Mouse (Mus musculus): ENCODE measurements around the gene Frem2. TPM values are rescaled to one million over a fixed set of nuclear protein-coding genes. Genes with fewer than 3 reads are reported as not detected.

Gene Frem2
- polyA plus RNA-seq, 1 experiment from 2014 or later: 20.4 TPM

DNA sequence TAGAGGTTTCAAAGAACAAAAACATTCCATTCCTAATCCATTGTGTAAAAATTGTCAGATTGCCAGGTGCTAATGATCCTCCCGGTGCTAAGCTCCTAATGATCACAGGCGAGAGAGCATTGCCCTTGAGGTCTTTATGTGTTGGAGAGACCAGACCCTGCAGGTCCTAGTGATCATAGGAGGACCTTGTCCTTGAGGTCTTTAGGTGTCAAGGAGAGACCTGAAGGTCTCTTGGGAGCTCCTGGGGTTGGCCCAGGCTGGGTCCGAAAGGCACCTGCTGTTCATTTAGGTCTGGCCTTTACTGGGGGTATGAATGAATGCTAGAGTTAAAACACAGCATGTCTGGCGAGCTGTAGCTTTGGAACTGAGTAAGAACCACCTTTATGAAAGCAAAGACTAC lies 183.0 kb downstream of the Frem2 start:
- ATAC-seq (ENCODE audit: insufficient read depth) (no peak), DNase-seq (no peak)
- no peaks in the 10 kb centered on the region for H3K9me3 ChIP-seq (ENCODE audit: low read depth, low read length)
- 68% methylated on average over 4 of the region's 4 CpGs for WGBS
- H3K4me3 ChIP-seq (ENCODE audit: low read depth, low read length): no peak overlapping the region
- TF ChIP-seq CTCF (IDR thresholded peaks at IDR 0.05; ENCODE audit: low read depth): no peak
- no peaks in the 10 kb centered on the region for H3K4me1 ChIP-seq (ENCODE audit: insufficient read depth)
- peaks cover 91% of the 10 kb centered on the region for H3K36me3 ChIP-seq (ENCODE audit: insufficient read depth)
- H3K27ac ChIP-seq (ENCODE audit: low read depth): no peak overlapping the region
- no peak overlapping the region for H3K4me2 ChIP-seq
- H3K9ac ChIP-seq: no peak overlapping the region
- H3K27me3 ChIP-seq (ENCODE audit: insufficient read depth, low read length): no peaks in the 10 kb centered on the region

- ATAC-seq (ENCODE audit: insufficient read depth): no peak
- H3K36me3 ChIP-seq (ENCODE audit: insufficient read depth): peaks cover 75% of the 10 kb centered on the region
- no peak for TF ChIP-seq CTCF (IDR thresholded peaks at IDR 0.05; ENCODE audit: low read depth)
- no peaks in the 10 kb centered on the region for H3K9me3 ChIP-seq (ENCODE audit: low read depth, low read length)
- no peak overlapping the region for H3K27ac ChIP-seq (ENCODE audit: low read depth)
- H3K4me2 ChIP-seq: no peak overlapping the region
- H3K4me1 ChIP-seq (ENCODE audit: insufficient read depth): no peaks in the 10 kb centered on the region
- H3K9ac ChIP-seq: no peak overlapping the region
- no peak for DNase-seq
- H3K4me3 ChIP-seq (ENCODE audit: low read depth, low read length): no peak overlapping the region
- H3K27me3 ChIP-seq (ENCODE audit: insufficient read depth, low read length): no peaks in the 10 kb centered on the region
- 93% methylated on average over 5 of the region's 5 CpGs for WGBS
These were observed 185.1 kb downstream of the Frem2 start for GRCm38 (mm10) chr3:53472061-53472460.

DNA sequence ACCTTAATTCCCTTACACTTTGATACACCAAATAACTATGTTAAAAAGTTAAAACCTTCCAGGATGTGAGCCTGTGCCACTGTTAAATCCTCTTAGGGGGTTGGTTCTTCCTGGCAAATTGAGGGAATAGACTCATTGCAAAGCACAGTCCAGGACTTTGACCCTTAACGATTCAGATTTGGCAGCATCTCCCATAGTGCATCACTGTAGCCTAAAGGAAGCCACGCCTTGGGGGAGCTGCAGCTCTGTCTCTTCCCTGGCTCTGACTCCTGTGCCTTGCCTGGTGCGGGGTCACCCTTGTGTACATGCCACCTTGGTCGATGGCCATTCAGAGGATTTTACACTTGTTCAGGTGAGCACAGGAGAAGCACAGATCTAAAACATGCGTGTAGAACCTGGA lies 187.5 kb downstream of the Frem2 start:
- no peak overlapping the region for H3K4me2 ChIP-seq
- peaks cover 53% of the 10 kb centered on the region for H3K36me3 ChIP-seq (ENCODE audit: insufficient read depth)
- no peak for DNase-seq
- H3K9me3 ChIP-seq (ENCODE audit: low read depth, low read length): no peaks in the 10 kb centered on the region
- no peaks in the 10 kb centered on the region for H3K27me3 ChIP-seq (ENCODE audit: insufficient read depth, low read length)
- ATAC-seq (ENCODE audit: insufficient read depth): no peak
- peaks cover 9% of the 10 kb centered on the region for H3K4me1 ChIP-seq (ENCODE audit: insufficient read depth)
- no peak overlapping the region for H3K9ac ChIP-seq
- H3K27ac ChIP-seq (ENCODE audit: low read depth): no peak overlapping the region
- WGBS: 88% methylated on average over 5 of the region's 5 CpGs
- no peak for TF ChIP-seq CTCF (IDR thresholded peaks at IDR 0.05; ENCODE audit: low read depth)
- no peak overlapping the region for H3K4me3 ChIP-seq (ENCODE audit: low read depth, low read length)

GRCm38 (mm10) chr3:53467356-53467755 lies 189.8 kb downstream of the Frem2 start:
- H3K4me2 ChIP-seq: no peak overlapping the region
- no peak overlapping the region for H3K27ac ChIP-seq (ENCODE audit: low read depth)
- H3K9ac ChIP-seq: no peak overlapping the region
- H3K36me3 ChIP-seq (ENCODE audit: insufficient read depth): peaks cover 30% of the 10 kb centered on the region
- H3K4me1 ChIP-seq (ENCODE audit: insufficient read depth): peaks cover 9% of the 10 kb centered on the region
- DNase-seq: no peak
- no peak overlapping the region for H3K4me3 ChIP-seq (ENCODE audit: low read depth, low read length)
- no peaks in the 10 kb centered on the region for H3K9me3 ChIP-seq (ENCODE audit: low read depth, low read length)
- TF ChIP-seq CTCF (IDR thresholded peaks at IDR 0.05; ENCODE audit: low read depth): no peak
- no peak for ATAC-seq (ENCODE audit: insufficient read depth)
- 72% methylated on average over 5 of the region's 5 CpGs for WGBS
- H3K27me3 ChIP-seq (ENCODE audit: insufficient read depth, low read length): no peaks in the 10 kb centered on the region

DNA sequence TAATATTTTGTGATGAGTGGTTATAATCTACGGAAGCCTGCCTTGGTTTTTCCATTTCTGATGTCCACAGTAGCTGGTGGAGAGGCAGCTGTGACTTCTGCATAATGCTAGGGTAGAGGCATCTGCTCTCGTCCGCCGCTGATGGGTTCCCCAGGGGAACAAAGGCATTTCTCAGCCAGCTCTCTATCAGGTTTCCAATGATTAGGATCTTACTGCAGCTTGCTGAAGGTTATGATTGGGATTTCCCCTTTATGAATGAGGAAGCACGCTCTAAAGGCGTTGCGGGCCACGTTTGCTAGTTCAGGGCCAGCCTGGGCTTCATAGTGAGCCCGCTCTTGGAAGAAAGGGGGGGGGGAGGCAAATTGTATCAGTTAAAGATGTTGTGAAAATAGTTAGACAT lies 190.7 kb downstream of the Frem2 start:
- Histone ChIP-seq H3K27me3 (ENCODE audit: insufficient read depth, low read length) (no peaks in the 10 kb centered on the region), H3K4me3 (ENCODE audit: low read depth, low read length) (no peak overlapping the region; the same call in 1 of the 2 replicates), H3K36me3 (ENCODE audit: insufficient read depth) (peaks cover 22% of the 10 kb centered on the region), H3K4me2 (peak overlapping the region; percentile 86), H3K9me3 (ENCODE audit: low read depth, low read length) (no peaks in the 10 kb centered on the region), H3K4me1 (ENCODE audit: insufficient read depth) (peaks cover 9% of the 10 kb centered on the region), H3K9ac (no peak overlapping the region), H3K27ac (ENCODE audit: low read depth) (no peak overlapping the region)
- ATAC-seq (ENCODE audit: insufficient read depth) (no peak), DNase-seq (no peak)
- no peak for TF ChIP-seq CTCF (IDR thresholded peaks at IDR 0.05; ENCODE audit: low read depth)
- WGBS: 77% methylated on average over 9 of the region's 9 CpGs

- Histone ChIP-seq H3K36me3 (ENCODE audit: insufficient read depth) (peaks cover 14% of the 10 kb centered on the region), H3K9ac (peak overlapping the region; percentile 40), H3K4me1 (ENCODE audit: insufficient read depth) (peaks cover 9% of the 10 kb centered on the region), H3K4me2 (peak overlapping the region; percentile 86), H3K27me3 (ENCODE audit: insufficient read depth, low read length) (no peaks in the 10 kb centered on the region), H3K4me3 (ENCODE audit: low read depth, low read length) (peak overlapping the region; percentile 83), H3K27ac (ENCODE audit: low read depth) (no peak overlapping the region), H3K9me3 (ENCODE audit: low read depth, low read length) (no peaks in the 10 kb centered on the region)
- ATAC-seq (ENCODE audit: insufficient read depth): no peak
- DNase-seq: no peak
- no peak for TF ChIP-seq CTCF (IDR thresholded peaks at IDR 0.05; ENCODE audit: low read depth)
- WGBS: 30% methylated on average over 6 of the region's 6 CpGs
These were observed 191.8 kb downstream of the Frem2 start for GRCm38 (mm10) chr3:53465330-53465729.

GRCm38 (mm10) chr3:53464146-53464698 lies 192.9 kb downstream of the Frem2 start:
- Histone ChIP-seq H3K9me3 (ENCODE audit: low read depth, low read length) (no peaks in the 10 kb centered on the region), H3K4me1 (ENCODE audit: insufficient read depth) (peaks cover 9% of the 10 kb centered on the region), H3K9ac (peak overlapping the region; percentile 91), H3K27me3 (ENCODE audit: insufficient read depth, low read length) (no peaks in the 10 kb centered on the region), H3K4me2 (peak overlapping the region; percentile 86), H3K27ac (ENCODE audit: low read depth) (peak overlapping the region; percentile 81), H3K36me3 (ENCODE audit: insufficient read depth) (peaks cover 19% of the 10 kb centered on the region), H3K4me3 (ENCODE audit: low read depth, low read length) (peak overlapping the region; percentile 83)
- DNase-seq (no peak), ATAC-seq (ENCODE audit: insufficient read depth) (no peak)
- under 1% methylated on average over 20 of the region's 20 CpGs for WGBS
- no peak for TF ChIP-seq CTCF (IDR thresholded peaks at IDR 0.05; ENCODE audit: low read depth)

Other genes with a start within 250 kb of the Frem2 start
- gene Nhlrc3, start 194.0 kb downstream of the Frem2 start, polyA plus RNA-seq (2014; fragmentation: Nextera tagmentation; extraction: Ambion mirVana): 7.9 and 8.5 TPM in 2 replicates
- gene Proser1, start 193.7 kb downstream of the Frem2 start, polyA plus RNA-seq (2014; fragmentation: Nextera tagmentation; extraction: Ambion mirVana): 20.2 and 21.9 TPM in 2 replicates
- gene Stoml3, start 168.7 kb downstream of the Frem2 start, polyA plus RNA-seq (2014; fragmentation: Nextera tagmentation; extraction: Ambion mirVana): 0.20 TPM in 1 of 2 replicates, not detected in the other
- not detected in 2 replicates for gene Gm10985, start 187.7 kb upstream of the Frem2 start, polyA plus RNA-seq (2014; fragmentation: Nextera tagmentation; extraction: Ambion mirVana)
- gene Ufm1, start 206.5 kb upstream of the Frem2 start, polyA plus RNA-seq (2014; fragmentation: Nextera tagmentation; extraction: Ambion mirVana): 101 and 103 TPM in 2 replicates